Mouse (Mus musculus) embryonic facial prominence, embryonic 12.5 days (tissue): ENCODE measurements around the gene Zc3h10. TPM values are rescaled to one million over a fixed set of nuclear protein-coding genes. Genes with fewer than 3 reads are reported as not detected.
"Not testable (repeated sequence)": the region's sequence is repeated elsewhere in the genome, so short reads cannot be mapped to it uniquely, and the experiment has no call there.

ENCODE experiments used
- ATAC-seq: fragments of 200-750 bp; cut with Nextera tagmentation; 2 replicates; pipeline ENCODE4 v1.8.0; 2017; ENCODE audit not compliant: insufficient number of reproducible peaks, insufficient read depth, low FRiP score, low TSS enrichment
- H3K27ac ChIP-seq: fragments of 300-500 bp; sonication (generic); 2 replicates; pipeline ENCODE4 v1.5.1; 2016; ENCODE audit warnings: mild to moderate bottlenecking
- H3K27me3 ChIP-seq: fragments of 300-500 bp; sonication (generic); 2 replicates; pipeline ENCODE4 v1.6.1; 2016; ENCODE audit warnings: mild to moderate bottlenecking, moderate library complexity
- H3K36me3 ChIP-seq: fragments of 300-500 bp; sonication (generic); 2 replicates; pipeline ENCODE4 v1.6.1; 2016; ENCODE audit warnings: mild to moderate bottlenecking
- H3K4me1 ChIP-seq: fragments of 300-500 bp; sonication (generic); 2 replicates; pipeline ENCODE4 v1.6.1; 2016
- H3K4me2 ChIP-seq: fragments of 300-500 bp; sonication (generic); replicated peaks from 2 replicates; pipeline ENCODE4 v1.6.1; 2016; ENCODE audit warnings: mild to moderate bottlenecking, moderate library complexity
- H3K4me3 ChIP-seq: fragments of 300-500 bp; sonication (generic); 2 replicates; pipeline ENCODE4 v1.5.1; 2016; ENCODE audit warnings: mild to moderate bottlenecking
- H3K9ac ChIP-seq: fragments of 300-500 bp; sonication (generic); 2 replicates; pipeline ENCODE4 v1.6.1; 2016; ENCODE audit warnings: mild to moderate bottlenecking, moderate library complexity
- H3K9me3 ChIP-seq: fragments of 300-500 bp; sonication (generic); 2 replicates; pipeline ENCODE4 v1.6.1; 2016; ENCODE audit warnings: mild to moderate bottlenecking, moderate library complexity
- WGBS: fragments of 180-500 bp; shearing (Covaris S2); methylation state at CpG from one replicate; pipeline ENCODE4 v1.1.7; 2016; 5-methylcytosine and 5-hydroxymethylcytosine counted together
- polyA plus RNA-seq: library from polyadenylated mRNA; unstranded; fragments of >200 nt; fragmentation: Nextera tagmentation; extraction: Ambion mirVana; gene quantifications from 2 replicates; pipeline ENCODE4 v1.2.1, GENCODE M21; 2016

Zc3h10 gene
- polyA plus RNA-seq, 1 experiment from 2014 or later, result 18.8 TPM

DNA sequence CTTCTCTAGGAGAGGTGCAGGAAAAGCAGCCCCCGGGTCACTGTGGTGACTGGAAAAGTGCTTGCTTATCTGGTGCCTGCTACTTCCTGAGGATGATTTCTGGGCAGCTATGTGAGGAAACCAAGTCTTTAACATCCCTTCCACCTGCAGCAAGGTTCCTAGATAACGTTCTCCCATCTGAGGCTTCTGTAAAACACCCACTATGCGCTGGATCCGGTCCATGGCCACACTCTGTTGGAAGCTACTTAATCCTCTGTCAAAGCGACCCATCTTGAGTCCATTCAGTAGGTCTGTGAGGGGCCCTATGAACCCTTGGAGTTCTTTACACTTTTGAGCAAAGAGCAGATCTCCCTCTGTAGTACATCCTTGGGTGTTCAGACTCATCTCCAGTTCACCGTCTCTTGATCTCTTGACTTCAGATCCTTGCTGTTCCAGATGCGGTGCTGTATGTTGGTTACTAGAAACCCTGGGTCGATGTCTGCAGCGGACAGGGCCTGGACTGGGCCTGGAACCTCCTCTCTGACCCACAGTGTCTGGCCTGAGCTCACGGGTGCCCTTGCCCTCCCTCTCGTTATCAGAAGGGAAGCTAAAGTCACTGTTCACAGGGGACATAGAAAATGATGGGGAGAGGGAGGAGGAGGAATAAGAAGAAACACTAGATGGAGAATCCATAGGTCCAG is 2.7 kb upstream of the Zc3h10 start:
- WGBS, result 90% methylated on average over 11 of the region's 11 CpGs
- H3K4me3 ChIP-seq, H3K9me3 ChIP-seq, H3K4me2 ChIP-seq, ATAC-seq, H3K27me3 ChIP-seq, H3K4me1 ChIP-seq, H3K27ac ChIP-seq, H3K9ac ChIP-seq, H3K36me3 ChIP-seq: not testable (repeated sequence)

DNA sequence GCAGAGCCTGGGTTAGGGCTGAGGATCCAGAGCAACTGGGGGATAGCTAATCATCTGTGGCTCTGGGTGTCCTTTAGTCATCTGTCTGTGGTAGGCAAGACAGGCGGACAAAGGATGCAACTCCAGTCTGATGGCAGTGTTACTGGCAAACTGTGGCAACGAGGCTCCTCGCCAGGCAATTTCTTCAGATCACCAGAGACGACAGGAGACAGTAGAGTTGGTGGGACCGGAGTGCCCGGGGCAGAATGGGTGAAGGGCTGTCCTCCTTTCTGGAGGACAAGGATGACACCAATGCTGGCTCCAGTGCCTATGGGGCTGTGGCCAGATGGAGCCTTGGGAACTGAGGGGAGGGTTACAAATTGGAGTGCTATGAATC is 2.1 kb upstream of the Zc3h10 start:
- H3K27me3 ChIP-seq, ATAC-seq, H3K27ac ChIP-seq, H3K4me1 ChIP-seq, H3K9ac ChIP-seq, H3K4me2 ChIP-seq, H3K4me3 ChIP-seq, H3K9me3 ChIP-seq, H3K36me3 ChIP-seq: not testable (repeated sequence)
- WGBS, result 60% methylated on average over 6 of the region's 6 CpGs

GRCm38 (mm10) chr10:128548947-128549681 is 1.5 kb upstream of the Zc3h10 start, which contains the start of gene Rpl41:
TSS of gene Rpl41 (minus strand) at chr10:128549305.
- Histone ChIP-seq H3K4me1 (peaks cover 8% of the 10 kb centered on the region), H3K27me3 (no peaks in the 10 kb centered on the region), H3K27ac (peak within 1 kb of the TSS; percentile 98), H3K36me3 (peaks cover 14% of the 10 kb centered on the region), H3K9ac (peak within 1 kb of the TSS; percentile 76), H3K4me2 (peak within 1 kb of the TSS; percentile 80), H3K9me3 (no peaks in the 10 kb centered on the region), H3K4me3 (peak within 1 kb of the TSS; percentile 53)
- ATAC-seq, result peak; percentile 81
- WGBS, result under 1% methylated on average over 31 of the region's 31 CpGs

- WGBS, result under 1% methylated on average over 30 of the region's 30 CpGs
- peak overlapping the region; percentile 53 for H3K4me3 ChIP-seq
- not testable (repeated sequence) for H3K9me3 ChIP-seq, ATAC-seq, H3K4me1 ChIP-seq, H3K27me3 ChIP-seq
- peak overlapping the region; percentile 76 for H3K9ac ChIP-seq
- peak overlapping the region; percentile 80 for H3K4me2 ChIP-seq
- H3K36me3 ChIP-seq, result peaks cover 21% of the 10 kb centered on the region
- H3K27ac ChIP-seq, result peak overlapping the region; percentile 98
Observed at GRCm38 (mm10) chr10:128548051-128548791, 647 bp upstream of the Zc3h10 start.

GRCm38 (mm10) chr10:128546787-128547186 is 787 bp downstream of the Zc3h10 start:
- peak overlapping the region; percentile 88 for H3K27ac ChIP-seq
- ATAC-seq, result no peak
- 26% methylated on average over 7 of the region's 7 CpGs for WGBS
- H3K4me3 ChIP-seq, result peak overlapping the region; percentile 53
- peak overlapping the region; percentile 76 for H3K9ac ChIP-seq
- no peaks in the 10 kb centered on the region for H3K27me3 ChIP-seq
- no peaks in the 10 kb centered on the region for H3K9me3 ChIP-seq
- H3K4me1 ChIP-seq, result peaks cover 8% of the 10 kb centered on the region
- H3K4me2 ChIP-seq, result peak overlapping the region; percentile 80
- H3K36me3 ChIP-seq, result peaks cover 33% of the 10 kb centered on the region

DNA sequence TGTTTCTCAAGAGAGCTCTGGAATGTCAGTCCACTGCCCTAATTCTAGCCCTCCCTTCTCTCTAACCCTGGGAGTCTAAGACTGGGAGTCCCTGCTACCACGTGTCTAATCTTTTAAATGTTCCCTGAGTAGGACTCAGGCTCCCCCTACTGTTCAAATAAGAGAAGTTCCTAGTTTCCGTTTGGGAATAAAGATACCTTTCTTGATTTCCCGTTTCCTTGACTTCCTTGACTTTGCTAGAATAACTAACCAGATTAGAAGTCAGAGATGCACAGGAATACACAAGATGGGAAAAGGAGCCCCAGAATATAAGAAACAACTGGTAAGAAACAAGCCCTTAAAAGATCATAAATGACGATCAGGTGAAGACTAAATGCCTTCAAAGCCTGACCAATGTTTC is 1.2 kb downstream of the Zc3h10 start:
- H3K9ac ChIP-seq, result peak overlapping the region; percentile 76

GRCm38 (mm10) chr10:128545570-128545898 is 2.0 kb downstream of the Zc3h10 start:
- no peak overlapping the region for H3K9ac ChIP-seq
- H3K27me3 ChIP-seq, result no peaks in the 10 kb centered on the region
- H3K27ac ChIP-seq, result no peak overlapping the region
- H3K4me2 ChIP-seq, result no peak overlapping the region
- WGBS, result 84% methylated on average over 3 of the region's 3 CpGs
- peaks cover 8% of the 10 kb centered on the region for H3K4me1 ChIP-seq
- ATAC-seq, result no peak
- peaks cover 40% of the 10 kb centered on the region for H3K36me3 ChIP-seq
- no peak overlapping the region for H3K4me3 ChIP-seq
- H3K9me3 ChIP-seq, result no peaks in the 10 kb centered on the region

More for the DNA sequence above, 1.2 kb downstream of the Zc3h10 start:
- H3K4me2 ChIP-seq, result peak overlapping the region; percentile 80
- no peaks in the 10 kb centered on the region for H3K9me3 ChIP-seq
- 13% methylated on average over 4 of the region's 4 CpGs for WGBS
- H3K36me3 ChIP-seq, result peaks cover 34% of the 10 kb centered on the region
- H3K27ac ChIP-seq, result peak overlapping the region; percentile 88; the same call in 1 of the 2 replicates
- H3K4me3 ChIP-seq, result peak overlapping the region; percentile 53
- ATAC-seq, result no peak
- H3K4me1 ChIP-seq, result peaks cover 8% of the 10 kb centered on the region
- H3K27me3 ChIP-seq, result no peaks in the 10 kb centered on the region

DNA sequence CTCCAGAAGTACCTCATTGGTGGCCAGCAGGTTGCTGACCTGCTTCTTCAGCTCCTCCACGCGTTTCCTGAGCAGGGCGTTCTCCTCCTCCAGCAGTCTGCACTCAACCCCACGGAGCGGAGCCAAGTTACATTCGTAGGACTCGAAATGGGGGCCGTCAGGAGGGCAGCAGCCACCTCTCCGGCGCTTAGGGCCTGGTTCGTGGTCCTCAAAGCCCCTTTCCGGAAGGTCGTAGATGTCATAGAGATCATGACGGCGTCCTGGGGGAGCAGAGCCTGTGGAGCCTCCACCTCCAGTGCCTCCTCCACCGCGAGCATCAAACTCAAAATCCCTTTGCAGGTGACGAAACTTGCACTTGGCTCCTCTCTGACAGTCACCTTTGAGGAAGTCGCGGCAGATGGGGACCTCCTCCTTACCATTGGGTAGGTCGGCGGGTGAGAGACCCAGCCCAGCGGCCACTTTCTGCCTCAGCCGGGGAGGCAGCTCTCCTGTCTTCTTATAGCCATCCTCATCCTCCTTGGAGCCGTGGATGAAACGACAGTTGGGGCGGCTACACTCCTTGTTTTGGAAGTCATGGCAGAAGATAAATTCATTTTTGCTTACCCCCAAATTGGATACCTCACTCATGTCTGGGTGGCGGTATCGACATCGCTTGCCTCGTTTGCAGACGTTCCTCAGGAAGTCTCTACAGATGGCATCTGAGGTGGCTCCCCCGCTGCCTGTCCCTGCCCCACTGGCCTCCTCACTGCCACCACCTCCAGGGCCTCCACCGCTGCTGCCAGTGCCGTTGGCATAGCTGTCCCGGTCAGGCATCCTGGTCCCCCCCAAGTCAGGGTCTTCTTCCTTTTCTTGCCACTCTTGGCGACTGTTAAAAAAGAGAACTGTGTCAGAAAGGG is 2.7 kb downstream of the Zc3h10 start:
- H3K4me2 ChIP-seq, result no peak overlapping the region
- no peak overlapping the region for H3K9ac ChIP-seq
- WGBS, result 95% methylated on average over 37 of the region's 37 CpGs
- no peak for ATAC-seq
- H3K27ac ChIP-seq, result no peak overlapping the region
- no peak overlapping the region for H3K4me3 ChIP-seq
- H3K4me1 ChIP-seq, result peaks cover 8% of the 10 kb centered on the region
- H3K27me3 ChIP-seq, result no peaks in the 10 kb centered on the region
- H3K9me3 ChIP-seq, result no peaks in the 10 kb centered on the region
- H3K36me3 ChIP-seq, result peaks cover 40% of the 10 kb centered on the region

- Histone ChIP-seq H3K27ac (no peak overlapping the region), H3K9me3 (no peaks in the 10 kb centered on the region), H3K36me3 (peaks cover 40% of the 10 kb centered on the region), H3K4me3 (no peak overlapping the region), H3K4me2 (no peak overlapping the region), H3K9ac (no peak overlapping the region), H3K27me3 (no peaks in the 10 kb centered on the region), H3K4me1 (peaks cover 8% of the 10 kb centered on the region)
- ATAC-seq, result no peak
- 97% methylated on average over 15 of the region's 15 CpGs for WGBS
Observed at GRCm38 (mm10) chr10:128544151-128544657, 3.4 kb downstream of the Zc3h10 start.

DNA sequence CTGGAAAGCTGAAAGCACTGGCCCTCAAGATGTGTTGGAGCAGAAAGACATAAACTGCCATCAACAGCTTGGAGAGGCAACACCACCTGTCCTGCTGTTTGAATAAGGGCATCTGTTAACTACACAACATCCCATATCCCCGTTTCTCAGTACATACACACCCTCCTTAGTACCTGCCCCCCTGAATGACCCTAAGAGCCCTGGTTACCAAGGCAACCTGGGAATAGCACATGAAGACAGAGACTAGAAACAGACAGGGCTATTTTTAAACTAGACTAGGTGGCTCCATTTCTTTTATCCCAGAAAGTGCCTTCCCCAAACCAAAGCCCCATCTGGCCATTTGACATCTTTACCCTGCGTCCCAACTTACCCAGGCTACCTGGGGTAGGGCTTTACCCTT is 4.5 kb downstream of the Zc3h10 start:
- 64% methylated on average over 2 of the region's 2 CpGs for WGBS
- no peak overlapping the region for H3K9ac ChIP-seq
- peaks cover 8% of the 10 kb centered on the region for H3K4me1 ChIP-seq
- no peaks in the 10 kb centered on the region for H3K9me3 ChIP-seq
- H3K4me2 ChIP-seq, result no peak overlapping the region
- H3K36me3 ChIP-seq, result peaks cover 40% of the 10 kb centered on the region
- no peak overlapping the region for H3K27ac ChIP-seq
- ATAC-seq, result no peak
- no peaks in the 10 kb centered on the region for H3K27me3 ChIP-seq
- no peak overlapping the region for H3K4me3 ChIP-seq

DNA sequence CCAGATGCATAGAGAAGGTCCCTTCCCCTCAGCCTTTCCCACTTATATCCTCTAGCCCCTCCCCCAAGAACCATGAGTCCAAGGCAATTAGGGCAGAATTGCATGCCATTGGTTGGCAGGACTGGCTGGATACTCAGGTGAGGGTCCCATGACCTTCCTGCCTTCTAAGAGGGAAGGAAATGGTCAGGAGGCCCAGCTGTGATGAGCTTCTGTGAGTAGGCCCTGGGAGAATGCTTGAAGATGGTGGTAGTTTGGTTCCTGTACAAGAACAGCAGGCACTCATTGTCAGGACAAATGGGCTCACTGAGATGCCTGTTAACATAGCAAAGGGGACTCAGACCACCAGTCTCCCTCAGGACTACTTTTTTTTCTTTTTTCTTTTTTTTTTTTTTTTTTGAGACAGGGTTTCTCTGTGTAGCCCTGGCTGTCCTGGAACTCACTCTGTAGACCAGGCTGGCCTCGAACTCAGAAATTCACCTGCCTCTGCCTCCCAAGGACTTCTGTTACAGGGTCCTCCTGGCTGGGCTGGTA is 9.2 kb downstream of the Zc3h10 start:
- Histone ChIP-seq H3K4me2 (no peak overlapping the region), H3K4me3 (no peak overlapping the region), H3K9me3 (no peaks in the 10 kb centered on the region), H3K27ac (no peak overlapping the region), H3K27me3 (no peaks in the 10 kb centered on the region), H3K36me3 (peaks cover 19% of the 10 kb centered on the region), H3K9ac (no peak overlapping the region), H3K4me1 (no peaks in the 10 kb centered on the region)
- no peak for ATAC-seq
- WGBS, result 87% methylated on average over 1 of the region's 1 CpGs
